Mouse (Mus musculus) forebrain, embryonic 11.5 days (tissue): Measurements from ENCODE around the gene Chn2. TPM values are rescaled to one million over a fixed set of nuclear protein-coding genes. Genes with fewer than 3 reads are reported as not detected.

ENCODE experiments used
- ATAC-seq: fragments of 200-750 bp; cut with Nextera tagmentation; replicated peaks from 2 replicates; pipeline ENCODE4 v1.8.0; 2017; ENCODE audit warnings: moderate TSS enrichment; ENCODE audit not compliant: low FRiP score
- DNase-seq: peaks from one replicate; pipeline ENCODE4 v3.0.0-alpha.2; 2017; ENCODE audit warnings: low spot score
- H3K27ac ChIP-seq: fragments of 300-500 bp; sonication (generic); 2 replicates; pipeline ENCODE4 v1.5.1; 2014; ENCODE audit warnings: low read depth, low read length
- H3K27me3 ChIP-seq: fragments of 300-500 bp; sonication (generic); 2 replicates; pipeline ENCODE4 v1.6.1; 2014; ENCODE audit warnings: mild to moderate bottlenecking, low read length, mixed read lengths; ENCODE audit not compliant: control insufficient read depth, insufficient read depth
- H3K36me3 ChIP-seq: fragments of 300-500 bp; sonication (generic); 2 replicates; pipeline ENCODE4 v1.6.1; 2014; ENCODE audit warnings: mild to moderate bottlenecking, low read length, moderate library complexity, mixed read lengths; ENCODE audit not compliant: control insufficient read depth, insufficient read depth
- H3K4me1 ChIP-seq: fragments of 300-500 bp; sonication (generic); replicated peaks from 2 replicates; pipeline ENCODE4 v1.6.1; 2014; ENCODE audit warnings: low read length, mixed read lengths; ENCODE audit not compliant: control insufficient read depth, insufficient read depth
- H3K4me2 ChIP-seq: fragments of 300-500 bp; sonication (generic); 2 replicates; pipeline ENCODE4 v1.6.1; 2014; ENCODE audit warnings: low read depth, mild to moderate bottlenecking, low read length, moderate library complexity, mixed read lengths; ENCODE audit not compliant: severe bottlenecking
- H3K4me3 ChIP-seq: fragments of 300-500 bp; sonication (generic); 2 replicates; pipeline ENCODE4 v1.5.1; 2014; ENCODE audit warnings: low read depth, low read length
- H3K9ac ChIP-seq: fragments of 300-500 bp; sonication (generic); 2 replicates; pipeline ENCODE4 v1.6.1; 2014; ENCODE audit warnings: low read length
- H3K9me3 ChIP-seq: fragments of 300-500 bp; sonication (generic); 2 replicates; pipeline ENCODE4 v1.6.1; 2016; ENCODE audit warnings: low read length, mixed read lengths; ENCODE audit not compliant: control insufficient read depth
- WGBS: fragments of 180-500 bp; shearing (Covaris S2); extraction: QIAGEN DNeasy Blood & Tissue Kit; methylation state at CpG from one replicate; pipeline ENCODE4 v1.1.7; 2014; 5-methylcytosine and 5-hydroxymethylcytosine counted together
- polyA plus RNA-seq: library from polyadenylated mRNA; unstranded; fragments of >200 nt; fragmentation: Nextera tagmentation; extraction: Ambion mirVana; gene quantifications from 2 replicates; pipeline ENCODE4 v1.2.1, GENCODE M21; 2014

Chn2 gene
- polyA plus RNA-seq, 1 experiment from 2014 or later = 20.3 TPM

DNA sequence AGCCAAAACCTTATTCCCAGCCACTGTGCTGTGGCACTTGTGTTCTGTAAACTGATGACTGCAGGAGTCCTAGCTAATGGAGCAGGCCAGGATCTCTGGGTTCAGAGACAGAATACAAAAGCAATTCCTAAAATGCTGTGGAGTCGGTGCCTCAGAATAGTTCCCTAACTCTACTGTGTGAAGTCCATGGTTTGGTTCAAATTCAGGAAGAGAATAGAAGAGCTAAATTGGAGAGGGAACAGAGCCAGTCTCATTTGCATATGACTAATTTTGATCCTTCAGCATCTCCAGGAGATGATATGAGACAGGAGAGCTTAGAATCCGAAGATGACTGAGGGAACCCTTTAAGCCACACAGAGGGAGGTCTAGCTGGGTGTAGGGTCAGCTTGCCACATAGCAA, 90.2 kb downstream of the Chn2 start:
- Histone ChIP-seq H3K4me3 (no peak overlapping the region), H3K4me2 (no peak overlapping the region), H3K36me3 (no peaks in the 10 kb centered on the region), H3K4me1 (no peaks in the 10 kb centered on the region), H3K9me3 (no peaks in the 10 kb centered on the region), H3K27ac (no peak overlapping the region), H3K9ac (no peak overlapping the region), H3K27me3 (no peaks in the 10 kb centered on the region)
- DNase-seq (no peak), ATAC-seq (no peak)
- 71% methylated on average over 2 of the region's 2 CpGs for WGBS

DNA sequence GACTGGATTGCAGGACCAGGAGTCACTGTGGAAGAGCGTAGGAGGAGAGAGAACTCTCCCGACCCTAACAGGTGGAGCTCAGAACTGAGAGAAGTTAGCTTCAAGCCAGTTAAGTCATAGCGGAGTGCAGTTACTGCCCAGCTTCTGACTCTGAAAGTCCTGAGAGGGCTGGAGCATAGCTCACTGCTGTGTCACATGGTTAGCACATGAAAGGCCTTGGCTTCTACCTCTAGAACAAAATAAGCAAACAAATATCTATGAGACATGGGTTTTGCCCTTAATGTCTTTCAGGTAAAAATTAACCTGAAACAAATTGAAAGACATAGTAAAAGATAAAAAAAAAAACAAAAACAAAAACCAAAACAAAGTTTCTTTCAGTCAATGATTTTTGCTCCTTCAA, 91.5 kb downstream of the Chn2 start:
- H3K27ac ChIP-seq = no peak overlapping the region
- H3K9me3 ChIP-seq = no peaks in the 10 kb centered on the region
- no peak overlapping the region for H3K4me3 ChIP-seq
- no peak for ATAC-seq
- no peaks in the 10 kb centered on the region for H3K4me1 ChIP-seq
- H3K9ac ChIP-seq = no peak overlapping the region
- no peaks in the 10 kb centered on the region for H3K27me3 ChIP-seq
- no peak for DNase-seq
- no peak overlapping the region for H3K4me2 ChIP-seq
- WGBS = 95% methylated on average over 3 of the region's 3 CpGs
- H3K36me3 ChIP-seq = no peaks in the 10 kb centered on the region

DNA sequence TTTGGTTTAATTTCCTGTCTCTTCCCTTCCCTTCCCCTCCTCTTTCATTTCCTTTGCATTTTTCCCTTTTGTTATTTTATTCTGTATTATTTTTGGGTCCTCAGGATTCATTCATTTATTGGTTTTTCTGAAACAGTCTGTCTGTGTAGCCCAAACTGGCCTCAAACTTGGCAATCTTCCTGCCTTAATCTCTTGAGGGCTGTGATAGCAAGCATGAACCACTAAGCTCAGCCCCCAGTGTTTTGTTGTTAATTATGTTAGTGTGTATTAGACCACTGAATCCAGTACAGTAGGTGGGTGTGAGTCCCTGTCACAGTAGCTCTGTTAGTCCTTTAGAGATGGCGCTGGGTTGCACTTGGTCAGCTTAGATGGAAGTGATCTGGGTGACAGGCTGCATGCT, 93.2 kb downstream of the Chn2 start:
- Histone ChIP-seq H3K9me3 (no peaks in the 10 kb centered on the region), H3K4me3 (no peak overlapping the region), H3K27me3 (no peaks in the 10 kb centered on the region), H3K4me2 (no peak overlapping the region), H3K4me1 (no peaks in the 10 kb centered on the region), H3K36me3 (no peaks in the 10 kb centered on the region), H3K9ac (no peak overlapping the region), H3K27ac (no peak overlapping the region)
- DNase-seq (no peak), ATAC-seq (no peak)
- WGBS = 94% methylated on average over 1 of the region's 1 CpGs

DNA sequence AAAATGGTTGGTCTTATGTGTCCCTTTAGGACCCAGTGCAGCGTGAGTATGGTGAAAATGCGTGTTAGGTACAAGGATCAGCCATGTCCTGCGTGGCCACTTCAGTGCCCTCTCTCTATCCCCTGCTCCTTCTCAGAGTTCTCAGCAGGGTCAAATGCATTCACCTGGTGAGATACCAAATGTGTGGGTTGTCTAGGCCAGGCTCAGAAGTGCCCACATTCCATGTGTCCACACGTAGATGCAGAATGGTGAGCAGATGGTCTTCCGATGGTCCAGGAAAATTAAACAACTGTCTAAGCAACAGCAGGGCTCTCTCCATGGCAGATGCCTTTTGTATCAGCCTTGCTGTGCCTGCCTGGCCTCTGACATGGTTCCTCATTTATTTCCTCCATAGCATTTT, 93.9 kb downstream of the Chn2 start:
- 88% methylated on average over 5 of the region's 5 CpGs for WGBS
- no peak overlapping the region for H3K4me3 ChIP-seq
- no peaks in the 10 kb centered on the region for H3K4me1 ChIP-seq
- ATAC-seq (no peak), DNase-seq (no peak)
- H3K9me3 ChIP-seq = no peaks in the 10 kb centered on the region
- H3K4me2 ChIP-seq = no peak overlapping the region
- H3K27ac ChIP-seq = no peak overlapping the region
- H3K36me3 ChIP-seq = no peaks in the 10 kb centered on the region
- H3K9ac ChIP-seq = no peak overlapping the region
- H3K27me3 ChIP-seq = no peaks in the 10 kb centered on the region

DNA sequence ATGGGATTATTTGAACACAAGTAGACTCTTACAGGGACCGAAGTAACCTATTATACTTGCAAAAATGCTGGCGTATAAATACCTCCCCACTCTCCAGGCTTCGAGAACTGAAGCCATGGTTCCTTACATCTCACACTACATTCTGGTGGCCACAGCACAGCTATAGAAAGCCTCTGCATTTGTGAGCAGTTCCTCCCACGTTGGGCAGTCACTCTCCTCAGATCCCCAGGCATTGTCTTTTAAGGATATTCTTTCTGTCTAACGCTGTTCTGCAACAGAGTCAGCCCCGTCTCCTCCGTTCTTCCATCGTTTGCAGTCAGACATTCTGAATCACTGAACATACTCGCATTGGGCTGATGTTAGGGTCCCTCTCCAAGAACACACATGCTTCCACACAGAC, 98.8 kb downstream of the Chn2 start:
- Histone ChIP-seq H3K4me3 (no peak overlapping the region), H3K4me1 (no peaks in the 10 kb centered on the region), H3K27me3 (no peaks in the 10 kb centered on the region), H3K9ac (no peak overlapping the region), H3K4me2 (no peak overlapping the region), H3K36me3 (no peaks in the 10 kb centered on the region), H3K9me3 (no peaks in the 10 kb centered on the region), H3K27ac (no peak overlapping the region)
- ATAC-seq (no peak), DNase-seq (no peak)
- 84% methylated on average over 9 of the region's 9 CpGs for WGBS

DNA sequence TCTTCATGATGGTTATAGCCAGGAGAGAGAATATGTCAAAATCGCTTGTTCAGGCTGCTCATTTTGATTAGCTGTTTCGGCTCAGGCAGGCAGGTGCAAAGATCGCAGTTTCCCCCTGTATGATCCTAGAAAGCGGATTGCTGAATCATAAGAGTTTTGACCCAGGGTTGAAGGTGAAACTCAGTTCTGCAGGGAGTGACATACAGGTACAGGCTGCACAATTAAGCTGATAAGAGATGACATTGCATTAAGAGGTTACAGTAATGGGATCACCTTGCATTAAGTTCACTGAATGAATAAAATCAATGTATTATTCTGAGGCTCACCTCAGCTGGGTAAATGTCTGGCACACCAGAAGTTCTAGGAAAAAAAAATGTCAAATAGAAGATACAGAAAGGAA, 101.1 kb downstream of the Chn2 start:
- Histone ChIP-seq H3K27me3 (no peaks in the 10 kb centered on the region), H3K36me3 (no peaks in the 10 kb centered on the region), H3K4me3 (no peak overlapping the region), H3K4me1 (no peaks in the 10 kb centered on the region), H3K4me2 (no peak overlapping the region), H3K9me3 (no peaks in the 10 kb centered on the region), H3K9ac (no peak overlapping the region), H3K27ac (no peak overlapping the region)
- DNase-seq = no peak
- no peak for ATAC-seq
- 85% methylated on average over 4 of the region's 4 CpGs for WGBS

DNA sequence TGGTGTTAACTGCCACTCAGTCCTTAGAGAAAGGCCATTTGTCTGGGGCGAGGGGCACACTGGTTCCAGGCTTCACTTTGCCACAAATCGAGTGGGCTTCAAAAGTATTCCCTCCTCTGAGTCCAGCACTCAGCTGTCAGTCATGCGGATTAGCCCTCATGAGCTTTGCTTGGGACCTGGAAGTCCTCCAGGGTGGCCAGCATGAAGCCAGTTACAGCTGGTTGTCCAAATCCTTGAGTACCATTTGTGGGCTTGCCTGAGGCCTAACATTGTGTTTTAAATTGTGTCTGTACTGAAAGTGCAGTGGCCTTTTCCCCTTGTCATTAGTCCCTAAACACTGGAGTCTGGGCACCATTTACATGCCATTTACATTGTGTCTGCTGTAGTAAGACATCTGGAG, 101.8 kb downstream of the Chn2 start:
- no peak overlapping the region for H3K27ac ChIP-seq
- H3K4me2 ChIP-seq = no peak overlapping the region
- H3K9ac ChIP-seq = no peak overlapping the region
- H3K4me3 ChIP-seq = no peak overlapping the region
- no peak for ATAC-seq
- DNase-seq = no peak
- no peaks in the 10 kb centered on the region for H3K27me3 ChIP-seq
- H3K9me3 ChIP-seq = no peaks in the 10 kb centered on the region
- H3K36me3 ChIP-seq = no peaks in the 10 kb centered on the region
- no peaks in the 10 kb centered on the region for H3K4me1 ChIP-seq
- 67% methylated on average over 3 of the region's 3 CpGs for WGBS

DNA sequence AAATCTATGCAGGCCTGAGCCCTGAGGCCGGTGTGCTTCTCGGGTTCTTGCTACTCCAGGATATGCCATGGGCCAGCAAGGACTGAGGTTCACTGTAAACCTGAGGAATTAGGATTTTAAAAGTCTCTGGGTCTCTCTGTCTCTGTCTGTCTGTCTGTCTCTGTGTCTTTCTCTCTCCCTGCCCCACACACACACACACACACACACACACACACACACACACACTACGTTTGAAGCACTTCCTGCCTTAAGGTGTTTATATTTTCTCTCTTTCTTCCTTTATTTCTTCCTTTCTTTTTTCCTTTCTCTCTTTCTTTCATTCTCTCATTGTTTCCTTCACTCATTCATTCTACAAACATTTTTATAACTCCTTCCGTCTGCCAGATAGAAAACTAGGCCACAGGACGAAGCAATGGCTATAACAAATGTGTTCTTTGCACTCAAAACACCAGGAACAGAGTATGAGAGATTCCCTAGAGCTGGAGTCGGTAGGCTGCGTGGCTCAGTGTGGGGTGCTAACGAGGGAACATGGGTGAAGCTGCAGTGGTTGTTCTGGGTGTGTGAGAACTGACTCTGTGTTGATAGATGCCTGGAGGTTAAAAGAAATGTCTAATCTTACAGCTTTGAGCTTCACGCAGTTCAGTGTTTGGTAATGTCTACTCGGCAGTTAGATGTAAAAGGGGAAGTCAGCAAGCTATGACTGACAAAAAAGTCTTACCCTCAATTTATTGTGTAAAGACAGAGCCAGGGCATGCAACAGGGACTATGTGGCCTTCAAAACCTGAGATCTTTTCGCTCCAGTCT, 103.7 kb downstream of the Chn2 start:
- 73% methylated on average over 11 of the region's 11 CpGs for whole genome bisulfite sequencing
- H3K4me1 ChIP-seq = 0 out of 2 replicates have a peak, but pooled peaks cover under 1% of the 10 kb centered on the region
- H3K36me3 ChIP-seq = no peaks in the 10 kb centered on the region
- ATAC-seq (no peak), DNase-seq (no peak)
- H3K9ac ChIP-seq = no peak overlapping the region
- no peaks in the 10 kb centered on the region for H3K27me3 ChIP-seq
- H3K4me3 ChIP-seq = no peak overlapping the region
- no peaks in the 10 kb centered on the region for H3K9me3 ChIP-seq
- H3K4me2 ChIP-seq = no peak overlapping the region
- H3K27ac ChIP-seq = no peak overlapping the region

DNA sequence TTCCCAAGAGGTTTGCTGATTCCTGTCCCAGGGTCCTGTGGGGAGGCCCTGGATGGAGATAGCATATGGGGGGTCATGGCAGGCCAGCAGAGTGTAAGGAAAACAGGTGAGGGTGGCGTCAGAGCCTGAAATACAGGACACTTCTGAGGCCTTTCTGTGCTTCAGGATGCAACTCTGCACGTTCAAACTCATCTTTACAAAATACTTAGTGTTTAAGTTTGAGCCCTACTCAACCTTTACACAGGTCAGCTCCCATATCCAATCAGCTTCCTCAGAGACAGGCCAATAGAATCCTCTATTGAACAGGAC, 104.3 kb downstream of the Chn2 start:
- no peak for DNase-seq
- Histone ChIP-seq H3K9ac (no peak overlapping the region), H3K9me3 (no peaks in the 10 kb centered on the region), H3K4me3 (no peak overlapping the region), H3K36me3 (no peaks in the 10 kb centered on the region), H3K4me2 (no peak overlapping the region), H3K27ac (no peak overlapping the region), H3K27me3 (no peaks in the 10 kb centered on the region), H3K4me1 (0 out of 2 replicates have a peak, but pooled peaks cover 2% of the 10 kb centered on the region)
- ATAC-seq = no peak
- 83% methylated on average over 2 of the region's 2 CpGs for WGBS
